Mouse (Mus musculus) cerebral cortex, adult 2 months (tissue): Measurements from ENCODE around the gene Cela1.

ENCODE experiments used
- WGBS: fragments of 180-500 bp; shearing (Covaris S2); methylation state at CpG from one replicate; pipeline ENCODE4 v1.1.7; 2018; 5-methylcytosine and 5-hydroxymethylcytosine counted together

Cela1 gene

GRCm38 (mm10) chr15:100670833-100671232, 16.9 kb downstream of the Cela1 start:
- WGBS: 62% methylated on average over 5 of the region's 5 CpGs

- WGBS: 78% methylated on average over 8 of the region's 8 CpGs
Measured at GRCm38 (mm10) chr15:100670004-100670403, 17.7 kb downstream of the Cela1 start.

- WGBS: 81% methylated on average over 20 of the region's 20 CpGs
Measured at GRCm38 (mm10) chr15:100669337-100669736, 18.4 kb downstream of the Cela1 start, which contains the start of gene Bin2. Gene Bin2 (minus strand): TSS chr15:100669553.

- 89% methylated on average over 5 of the region's 5 CpGs for WGBS
Measured at GRCm38 (mm10) chr15:100667871-100668545, 19.7 kb downstream of the Cela1 start.

- 82% methylated on average over 6 of the region's 6 CpGs for WGBS
Measured at GRCm38 (mm10) chr15:100667420-100667819, 20.3 kb downstream of the Cela1 start.

GRCm38 (mm10) chr15:100666851-100667250, 20.9 kb downstream of the Cela1 start:
- 71% methylated on average over 12 of the region's 12 CpGs for whole genome bisulfite sequencing

GRCm38 (mm10) chr15:100666219-100666696, 21.5 kb downstream of the Cela1 start:
- 37% methylated on average over 7 of the region's 7 CpGs for WGBS

- WGBS: 54% methylated on average over 9 of the region's 9 CpGs
Measured at GRCm38 (mm10) chr15:100665411-100666218, 22.1 kb downstream of the Cela1 start.

GRCm38 (mm10) chr15:100664813-100665274, 22.9 kb downstream of the Cela1 start:
- 80% methylated on average over 9 of the region's 9 CpGs for WGBS

GRCm38 (mm10) chr15:100660805-100661204, 26.9 kb downstream of the Cela1 start:
- WGBS: 81% methylated on average over 5 of the region's 5 CpGs

GRCm38 (mm10) chr15:100660306-100660705, 27.4 kb downstream of the Cela1 start:
- 67% methylated on average over 9 of the region's 9 CpGs for WGBS

- WGBS: 88% methylated on average over 5 of the region's 5 CpGs
Measured at GRCm38 (mm10) chr15:100655201-100655600, 32.5 kb downstream of the Cela1 start.

- 94% methylated on average over 1 of the region's 1 CpGs for WGBS
Measured at GRCm38 (mm10) chr15:100654271-100654670, 33.5 kb downstream of the Cela1 start.

GRCm38 (mm10) chr15:100651610-100652009, 36.1 kb downstream of the Cela1 start:
- 92% methylated on average over 9 of the region's 9 CpGs for WGBS

GRCm38 (mm10) chr15:100650111-100650510, 37.6 kb downstream of the Cela1 start:
- 86% methylated on average over 10 of the region's 10 CpGs for WGBS

GRCm38 (mm10) chr15:100646161-100646560, 41.6 kb downstream of the Cela1 start:
- 79% methylated on average over 6 of the region's 6 CpGs for WGBS

GRCm38 (mm10) chr15:100642451-100642850, 45.3 kb downstream of the Cela1 start:
- WGBS: 93% methylated on average over 7 of the region's 7 CpGs

- 66% methylated on average over 14 of the region's 16 CpGs for WGBS
Measured at GRCm38 (mm10) chr15:100641226-100641810, 46.4 kb downstream of the Cela1 start.

GRCm38 (mm10) chr15:100639972-100640750, 47.6 kb downstream of the Cela1 start:
- 77% methylated on average over 16 of the region's 16 CpGs for WGBS

GRCm38 (mm10) chr15:100637661-100638060, 50.1 kb downstream of the Cela1 start:
- 27% methylated on average over 6 of the region's 6 CpGs for WGBS

- WGBS: under 1% methylated on average over 77 of the region's 77 CpGs
Measured at GRCm38 (mm10) chr15:100636700-100637501, 50.8 kb downstream of the Cela1 start, which contains the start of gene Smagp. Gene Smagp (minus strand): TSS chr15:100636940.
